Mouse (Mus musculus) embryonic facial prominence, embryonic 12.5 days (tissue): ENCODE results near the gene Gm28635. TPM values are rescaled to one million over a fixed set of nuclear protein-coding genes. Genes with fewer than 3 reads are reported as not detected.
"Not testable (repeated sequence)": the region's sequence is repeated elsewhere in the genome, so short reads cannot be mapped to it uniquely, and the experiment has no call there.

Experiments used
- ATAC-seq: fragments of 200-750 bp; cut with Nextera tagmentation; 2 replicates; pipeline ENCODE4 v1.8.0; 2017; ENCODE audit not compliant: insufficient number of reproducible peaks, insufficient read depth, low FRiP score, low TSS enrichment
- H3K27ac ChIP-seq: fragments of 300-500 bp; sonication (generic); 2 replicates; pipeline ENCODE4 v1.5.1; 2016; ENCODE audit warnings: mild to moderate bottlenecking
- H3K27me3 ChIP-seq: fragments of 300-500 bp; sonication (generic); 2 replicates; pipeline ENCODE4 v1.6.1; 2016; ENCODE audit warnings: mild to moderate bottlenecking, moderate library complexity
- H3K36me3 ChIP-seq: fragments of 300-500 bp; sonication (generic); 2 replicates; pipeline ENCODE4 v1.6.1; 2016; ENCODE audit warnings: mild to moderate bottlenecking
- H3K4me1 ChIP-seq: fragments of 300-500 bp; sonication (generic); 2 replicates; pipeline ENCODE4 v1.6.1; 2016
- H3K4me2 ChIP-seq: fragments of 300-500 bp; sonication (generic); replicated peaks from 2 replicates; pipeline ENCODE4 v1.6.1; 2016; ENCODE audit warnings: mild to moderate bottlenecking, moderate library complexity
- H3K4me3 ChIP-seq: fragments of 300-500 bp; sonication (generic); 2 replicates; pipeline ENCODE4 v1.5.1; 2016; ENCODE audit warnings: mild to moderate bottlenecking
- H3K9ac ChIP-seq: fragments of 300-500 bp; sonication (generic); 2 replicates; pipeline ENCODE4 v1.6.1; 2016; ENCODE audit warnings: mild to moderate bottlenecking, moderate library complexity
- H3K9me3 ChIP-seq: fragments of 300-500 bp; sonication (generic); 2 replicates; pipeline ENCODE4 v1.6.1; 2016; ENCODE audit warnings: mild to moderate bottlenecking, moderate library complexity
- WGBS: fragments of 180-500 bp; shearing (Covaris S2); methylation state at CpG from one replicate; pipeline ENCODE4 v1.1.7; 2016; 5-methylcytosine and 5-hydroxymethylcytosine counted together
- polyA plus RNA-seq: library from polyadenylated mRNA; unstranded; fragments of >200 nt; fragmentation: Nextera tagmentation; extraction: Ambion mirVana; gene quantifications from 2 replicates; pipeline ENCODE4 v1.2.1, GENCODE M21; 2016

Gene Gm28635
- polyA plus RNA-seq, 1 experiment from 2014 or later, result not detected

DNA sequence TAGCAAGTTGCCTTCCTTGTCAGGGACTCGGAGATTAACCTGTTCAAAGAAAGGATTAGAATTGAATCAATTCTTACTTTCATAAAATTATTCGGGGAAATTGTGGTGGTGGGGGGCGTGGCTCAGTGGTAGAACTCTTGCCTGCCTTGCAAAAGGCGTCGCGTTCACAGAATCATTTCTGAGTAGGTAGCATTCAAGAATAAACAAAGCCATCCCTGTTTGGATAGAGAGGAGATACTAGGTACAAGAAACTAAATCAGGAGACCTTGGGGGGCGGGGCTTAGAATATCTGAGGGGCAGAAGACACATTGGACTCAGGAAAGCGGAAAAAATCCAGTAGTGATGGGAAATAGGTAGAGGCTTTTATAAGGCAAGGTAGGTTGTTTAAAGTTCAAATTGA is 1.2 kb upstream of the Gm28635 start, which contains the start of gene Tmx2:
Gene Tmx2, minus strand, starts transcription at position 125 of the 400 bp plus-strand sequence.
- H3K4me1 ChIP-seq, result peaks cover 16% of the 10 kb centered on the region
- H3K27ac ChIP-seq, result peak within 1 kb of the TSS; percentile 17; the same call in 1 of the 2 replicates
- peaks cover 36% of the 10 kb centered on the region for H3K36me3 ChIP-seq
- H3K9me3 ChIP-seq, result no peaks in the 10 kb centered on the region
- H3K9ac ChIP-seq, result peak within 1 kb of the TSS; percentile 82
- peak within 1 kb of the TSS; percentile 73 for H3K4me2 ChIP-seq
- no peaks in the 10 kb centered on the region for H3K27me3 ChIP-seq
- WGBS, result 14% methylated on average over 8 of the region's 8 CpGs
- no peak for ATAC-seq
- H3K4me3 ChIP-seq, result peak within 1 kb of the TSS; percentile 80

DNA sequence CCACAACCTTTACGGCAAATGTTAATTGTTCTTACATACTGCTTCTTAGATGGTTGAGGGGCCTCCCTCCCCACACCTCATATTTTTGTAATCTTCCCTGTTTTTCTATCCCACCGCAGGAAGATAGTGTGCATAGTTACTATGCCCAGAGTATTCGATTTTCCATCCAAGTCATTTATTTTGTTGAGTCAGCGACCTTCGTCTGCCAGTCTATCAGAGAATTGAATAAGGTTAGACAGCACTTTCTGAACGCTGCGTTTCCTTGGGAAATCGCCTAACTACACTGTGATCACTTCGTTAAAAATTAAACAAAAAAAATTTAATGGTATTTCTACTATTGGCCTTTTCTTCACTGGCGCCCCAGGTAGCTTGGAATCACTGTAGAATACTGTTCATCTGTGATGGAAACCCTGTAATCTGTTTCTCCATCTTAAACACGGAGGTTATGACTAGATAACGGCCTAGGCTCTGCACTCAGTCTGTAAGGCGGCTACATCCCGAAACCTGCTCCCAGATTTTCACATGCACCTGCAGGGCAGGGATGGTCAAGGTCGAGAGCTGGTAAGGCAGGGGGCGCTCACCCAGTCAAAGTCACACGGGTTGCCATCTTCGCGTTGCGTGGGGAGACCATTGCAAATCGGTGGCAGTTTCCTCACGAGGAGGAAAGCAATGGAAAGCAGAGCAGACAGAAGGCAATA is 422 bp downstream of the Gm28635 start:
- 10% methylated on average over 22 of the region's 22 CpGs for WGBS
- Histone ChIP-seq H3K4me1 (peaks cover 16% of the 10 kb centered on the region), H3K4me3 (peak overlapping the region; percentile 80), H3K9me3 (no peaks in the 10 kb centered on the region), H3K9ac (peak overlapping the region; percentile 61), H3K4me2 (peak overlapping the region; percentile 73), H3K27ac (peak overlapping the region; percentile 41; the same call in 1 of the 2 replicates), H3K27me3 (no peaks in the 10 kb centered on the region), H3K36me3 (peaks cover 45% of the 10 kb centered on the region)
- peak; percentile 36 for ATAC-seq

DNA sequence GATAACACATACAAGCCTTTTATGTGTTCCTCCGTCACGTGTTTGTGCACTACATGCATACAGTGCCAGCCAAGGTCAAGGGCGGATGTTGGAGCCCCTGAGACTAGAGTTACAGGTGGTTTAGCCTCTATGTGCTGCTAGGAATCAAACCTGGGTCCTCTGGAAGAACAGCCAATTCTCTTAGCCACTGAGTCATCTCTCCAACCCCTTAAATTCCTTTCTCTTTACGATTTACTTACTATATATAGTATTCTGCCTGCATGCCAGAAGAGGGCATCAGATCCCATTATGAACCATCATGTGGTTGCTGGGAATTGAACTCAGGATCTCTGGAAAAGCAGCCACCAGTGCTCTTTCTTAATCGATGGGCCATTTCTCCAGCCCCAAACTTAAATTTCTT is 6.3 kb downstream of the Gm28635 start:
- not testable (repeated sequence) for H3K4me1 ChIP-seq, H3K4me3 ChIP-seq, H3K9ac ChIP-seq, ATAC-seq, H3K9me3 ChIP-seq, H3K27ac ChIP-seq, H3K27me3 ChIP-seq
- Histone ChIP-seq H3K4me2 (peak overlapping the region; percentile 62), H3K36me3 (peaks cover 48% of the 10 kb centered on the region)
- WGBS, result 65% methylated on average over 4 of the region's 5 CpGs

DNA sequence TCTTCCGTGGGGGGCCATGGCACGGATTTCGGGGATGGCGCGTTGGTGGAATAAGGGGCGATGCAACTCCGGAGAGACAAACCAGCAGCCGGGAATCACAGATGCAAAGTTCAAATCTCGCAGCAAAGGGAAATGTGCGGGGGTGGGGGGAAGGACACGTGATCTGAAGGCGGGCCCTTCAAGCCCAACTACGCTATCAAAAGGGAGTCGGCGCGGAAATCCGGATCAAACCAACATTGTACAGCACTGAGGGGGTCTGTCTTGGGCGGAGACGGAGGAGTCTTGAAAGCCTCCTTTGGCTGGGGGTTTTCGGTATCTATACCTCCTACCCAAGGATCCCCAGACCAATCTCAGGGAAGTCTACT is 7.3 kb downstream of the Gm28635 start, which contains the start of gene Selenoh:
Gene Selenoh, minus strand, starts transcription at position 202 of the 365 bp plus-strand sequence.
- Histone ChIP-seq H3K36me3 (peaks cover 43% of the 10 kb centered on the region), H3K9me3 (no peaks in the 10 kb centered on the region), H3K4me1 (peaks cover 4% of the 10 kb centered on the region; the same call in 1 of the 2 replicates), H3K4me2 (peak within 1 kb of the TSS; percentile 62), H3K9ac (peak within 1 kb of the TSS; percentile 91), H3K4me3 (peak within 1 kb of the TSS; percentile 90), H3K27ac (peak within 1 kb of the TSS; percentile 97), H3K27me3 (no peaks in the 10 kb centered on the region)
- WGBS, result under 1% methylated on average over 20 of the region's 20 CpGs
- ATAC-seq, result peak; percentile 96

DNA sequence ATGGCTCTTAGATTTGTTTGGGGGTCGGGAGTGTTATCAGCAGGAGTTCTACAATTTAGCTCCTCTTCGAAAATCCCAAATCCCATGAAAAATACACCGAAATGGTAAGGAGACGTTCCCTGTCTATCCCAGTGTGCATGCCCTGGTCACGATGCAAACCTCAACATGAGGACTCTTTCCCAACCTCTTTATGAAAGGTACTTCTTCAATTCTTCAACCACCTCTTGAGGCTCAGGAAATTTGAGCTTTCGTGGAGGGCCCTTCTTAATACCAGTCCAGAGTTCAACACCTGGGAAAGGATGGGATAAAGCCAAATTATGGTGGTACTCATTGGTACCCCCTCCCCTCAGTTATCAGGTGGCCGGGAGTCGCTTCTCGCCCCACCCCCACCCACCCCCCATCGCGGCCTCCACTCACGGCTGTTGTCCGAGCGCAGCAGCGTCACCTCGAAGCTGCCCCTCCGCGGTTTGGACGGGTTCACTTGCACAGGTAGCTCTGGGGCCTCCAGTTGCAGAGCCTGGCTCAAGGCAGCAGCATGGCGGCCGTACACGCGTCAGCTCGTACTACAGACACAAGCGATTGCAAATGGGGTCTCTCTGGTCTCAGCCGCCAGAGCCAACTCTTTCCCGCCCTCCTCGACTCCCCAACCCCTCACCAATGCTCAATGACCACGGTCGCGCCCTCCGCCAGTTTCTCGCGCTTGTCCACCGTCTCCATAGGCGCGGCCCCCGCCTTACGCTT is 7.8 kb downstream of the Gm28635 start:
- H3K4me2 ChIP-seq, result peak overlapping the region; percentile 62
- H3K27me3 ChIP-seq, result no peaks in the 10 kb centered on the region
- peak; percentile 77 for ATAC-seq
- peaks cover 37% of the 10 kb centered on the region for H3K36me3 ChIP-seq
- peak overlapping the region; percentile 91 for H3K9ac ChIP-seq
- peak overlapping the region; percentile 97 for H3K27ac ChIP-seq
- peak overlapping the region; percentile 90 for H3K4me3 ChIP-seq
- H3K9me3 ChIP-seq, result no peaks in the 10 kb centered on the region
- peaks cover 4% of the 10 kb centered on the region; the same call in 1 of the 2 replicates for H3K4me1 ChIP-seq
- WGBS, result 3% methylated on average over 39 of the region's 39 CpGs

DNA sequence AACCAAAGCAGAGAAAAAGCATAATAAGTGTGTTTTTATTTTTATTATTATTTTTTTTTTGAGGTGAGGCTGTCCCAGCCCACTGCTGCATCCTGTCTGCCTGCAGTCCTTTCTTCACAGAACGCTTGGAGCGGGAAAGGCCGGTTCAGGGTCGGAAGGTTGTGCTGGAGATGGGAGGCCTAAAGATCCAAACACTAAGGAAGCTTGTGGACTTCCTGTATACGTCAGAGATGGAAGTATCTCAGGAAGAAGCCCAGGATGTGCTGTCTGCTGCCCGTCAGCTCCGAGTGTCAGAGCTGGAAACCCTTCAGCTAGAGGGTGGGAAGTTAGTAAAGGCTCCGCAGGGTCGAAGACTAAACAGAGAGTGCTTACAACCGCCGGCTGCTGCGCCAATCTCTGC is 11.8 kb downstream of the Gm28635 start:
- no peak for ATAC-seq
- H3K27ac ChIP-seq, result no peak overlapping the region
- H3K4me3 ChIP-seq, result no peak overlapping the region
- H3K9ac ChIP-seq, result no peak overlapping the region
- no peak overlapping the region for H3K4me2 ChIP-seq
- H3K4me1 ChIP-seq, result peaks cover 4% of the 10 kb centered on the region; the same call in 1 of the 2 replicates
- H3K36me3 ChIP-seq, result peaks cover 14% of the 10 kb centered on the region
- no peaks in the 10 kb centered on the region for H3K27me3 ChIP-seq
- WGBS, result 61% methylated on average over 12 of the region's 12 CpGs
- H3K9me3 ChIP-seq, result no peaks in the 10 kb centered on the region

DNA sequence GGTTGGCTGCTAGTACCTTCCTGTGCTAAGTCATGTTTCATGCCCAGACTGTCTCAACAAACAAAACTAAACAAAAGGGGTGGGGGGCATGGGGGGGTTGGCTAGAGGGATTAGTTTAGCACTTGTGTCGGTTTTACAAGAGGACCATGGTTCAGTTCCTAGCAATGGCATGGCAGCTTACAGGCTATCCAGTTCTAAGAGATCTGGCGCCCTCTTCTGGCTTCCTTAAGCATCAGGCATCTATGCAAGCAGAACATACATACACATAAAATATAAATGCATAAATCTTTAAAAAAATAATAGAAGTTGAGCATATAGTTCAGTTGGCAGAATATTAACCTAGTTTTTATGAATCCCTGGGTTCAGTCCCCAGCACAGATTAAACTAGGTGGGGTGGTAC is 15.0 kb downstream of the Gm28635 start:
- Histone ChIP-seq H3K9ac (no peak overlapping the region), H3K27me3 (no peaks in the 10 kb centered on the region), H3K9me3 (no peaks in the 10 kb centered on the region), H3K4me2 (no peak overlapping the region), H3K4me3 (no peak overlapping the region), H3K36me3 (no peaks in the 10 kb centered on the region), H3K4me1 (no peaks in the 10 kb centered on the region), H3K27ac (no peak overlapping the region)
- 28% methylated on average over 2 of the region's 2 CpGs for WGBS
- ATAC-seq, result no peak

DNA sequence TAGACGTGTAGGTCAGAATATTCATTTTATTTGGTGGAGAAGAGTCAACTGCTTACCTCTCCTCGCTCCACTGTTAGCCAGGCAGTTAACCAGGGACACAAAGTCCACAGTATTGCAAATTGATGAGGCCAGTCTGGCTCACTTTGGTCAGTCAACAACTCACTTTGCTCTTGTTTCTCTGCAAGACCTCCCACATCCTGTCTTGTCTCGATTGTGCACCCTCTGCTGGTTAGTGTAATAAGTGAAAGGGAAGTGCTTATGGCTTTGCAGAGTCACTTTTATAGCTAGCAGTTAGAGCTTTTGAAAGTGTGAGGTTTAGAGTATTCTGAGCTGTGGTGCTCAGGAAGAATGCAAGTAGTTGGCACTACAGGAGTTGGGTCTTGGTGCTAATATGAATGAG is 17.6 kb downstream of the Gm28635 start:
- Histone ChIP-seq H3K27ac (no peak overlapping the region), H3K4me3 (no peak overlapping the region), H3K36me3 (no peaks in the 10 kb centered on the region), H3K4me1 (no peaks in the 10 kb centered on the region), H3K9ac (no peak overlapping the region), H3K27me3 (no peaks in the 10 kb centered on the region), H3K9me3 (no peaks in the 10 kb centered on the region), H3K4me2 (no peak overlapping the region)
- no peak for ATAC-seq
- 66% methylated on average over 3 of the region's 3 CpGs for WGBS

DNA sequence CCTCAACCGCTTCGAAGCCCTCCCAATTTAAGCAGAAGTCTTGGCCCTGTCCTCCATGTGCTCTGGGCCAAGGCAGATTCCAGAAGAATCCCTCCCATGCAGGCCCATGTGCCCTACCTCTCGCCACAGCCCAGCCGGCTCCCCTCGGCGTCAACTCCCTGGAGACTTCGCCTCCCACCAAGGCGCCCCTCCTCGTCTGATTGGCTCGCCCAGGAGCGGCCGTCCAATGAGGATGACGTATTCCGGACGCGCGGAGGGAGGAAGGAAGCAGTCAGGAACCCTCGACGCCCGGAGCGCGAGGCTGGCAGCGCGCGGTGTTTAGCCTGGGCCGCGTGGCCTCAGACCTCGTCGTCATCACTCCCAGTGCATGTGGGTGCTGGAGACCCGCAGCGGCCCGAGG is 19.0 kb downstream of the Gm28635 start, which contains the start of gene Btbd18:
Gene Btbd18, plus strand, starts transcription at position 274 of the 400 bp plus-strand sequence.
- H3K36me3 ChIP-seq, result no peaks in the 10 kb centered on the region
- ATAC-seq, result no peak
- H3K27ac ChIP-seq, result no peak within 1 kb of the TSS
- no peaks in the 10 kb centered on the region for H3K9me3 ChIP-seq
- no peak within 1 kb of the TSS for H3K4me3 ChIP-seq
- no peaks in the 10 kb centered on the region for H3K4me1 ChIP-seq
- no peak within 1 kb of the TSS for H3K9ac ChIP-seq
- WGBS, result 93% methylated on average over 32 of the region's 32 CpGs
- H3K27me3 ChIP-seq, result no peaks in the 10 kb centered on the region
- no peak within 1 kb of the TSS for H3K4me2 ChIP-seq

DNA sequence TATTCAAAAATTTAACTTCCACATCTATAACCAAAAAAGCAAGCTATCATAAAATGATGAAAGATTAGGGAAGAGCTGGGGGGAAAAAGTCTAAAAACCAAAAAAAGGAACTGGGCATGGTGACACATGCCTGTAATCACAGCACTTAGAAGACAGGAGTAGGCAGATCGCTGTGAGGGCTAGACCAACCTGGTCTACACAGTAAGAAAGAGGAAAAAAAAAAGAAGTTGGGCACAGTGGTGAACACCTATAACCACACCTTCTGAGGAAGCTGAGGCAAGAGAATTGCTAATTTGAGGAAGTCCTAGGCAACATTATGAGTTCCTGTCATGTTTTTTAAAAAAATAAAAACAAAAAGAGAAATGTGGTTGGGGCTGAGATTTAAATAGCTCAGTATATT is 22.0 kb downstream of the Gm28635 start:
- no peak for ATAC-seq
- H3K27me3 ChIP-seq, result no peaks in the 10 kb centered on the region

DNA sequence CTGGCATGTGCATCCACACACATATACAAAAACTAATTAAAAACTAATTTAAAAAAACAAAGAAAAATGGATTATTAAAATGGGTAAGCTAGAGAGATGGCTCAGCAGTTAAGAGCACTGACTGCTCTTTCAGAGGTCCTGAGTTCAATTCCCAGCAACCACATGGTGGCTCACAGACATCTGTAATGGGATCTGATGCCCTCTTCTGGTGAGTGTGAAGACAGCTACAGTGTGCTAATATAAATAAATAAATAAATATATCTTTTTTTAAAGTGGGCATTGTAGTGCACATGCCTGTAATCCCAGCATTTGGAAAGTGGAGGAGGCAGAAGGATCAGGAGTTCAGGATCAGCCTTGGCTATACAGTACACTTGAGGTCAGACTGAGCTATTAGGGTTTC is 24.5 kb downstream of the Gm28635 start:
- Histone ChIP-seq H3K4me3 (no peak overlapping the region), H3K36me3 (no peaks in the 10 kb centered on the region), H3K4me1 (0 out of 2 replicates have a peak, but pooled peaks cover 2% of the 10 kb centered on the region), H3K27ac (no peak overlapping the region), H3K9ac (no peak overlapping the region), H3K27me3 (no peaks in the 10 kb centered on the region), H3K4me2 (no peak overlapping the region), H3K9me3 (no peaks in the 10 kb centered on the region)
- ATAC-seq, result no peak

More for the DNA sequence above, 22.0 kb downstream of the Gm28635 start:
- 53% methylated on average over 1 of the region's 1 CpGs for WGBS
- Histone ChIP-seq H3K27ac (no peak overlapping the region), H3K36me3 (no peaks in the 10 kb centered on the region), H3K9ac (no peak overlapping the region), H3K9me3 (no peaks in the 10 kb centered on the region), H3K4me1 (no peaks in the 10 kb centered on the region), H3K4me3 (no peak overlapping the region), H3K4me2 (no peak overlapping the region)
